Mouse (Mus musculus): ENCODE measurements around the gene Gm10134. TPM values are rescaled to one million over a fixed set of nuclear protein-coding genes. Genes with fewer than 3 reads are reported as not detected.

Gene Gm10134
- polyA plus RNA-seq (2014; fragmentation: Nextera tagmentation; extraction: Ambion mirVana) = 0.73 TPM in 1 of 2 replicates, not detected in the other

DNA sequence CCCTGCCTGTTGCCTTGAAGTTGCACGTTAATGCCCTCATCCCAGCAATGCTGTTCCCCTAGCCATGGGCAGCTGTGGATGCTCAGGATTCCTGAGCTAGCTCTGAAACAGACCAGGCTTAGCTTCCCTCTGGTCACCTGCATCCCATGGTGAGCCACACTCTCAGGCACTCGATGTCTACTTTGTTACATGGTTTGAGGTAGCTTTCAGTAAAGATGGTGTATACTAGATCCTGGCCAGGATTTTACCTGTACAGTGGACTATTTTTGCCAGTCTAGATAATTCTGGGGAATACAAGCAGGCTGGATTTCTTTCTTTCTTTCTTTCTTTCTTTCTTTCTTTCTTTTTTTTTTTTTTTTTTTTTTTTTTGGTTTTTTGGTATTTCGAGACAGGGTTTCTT, at the start of gene Gm10134:
Gm10134 (plus strand) TSS at position 301 of the 400 bp plus-strand sequence.
- DNase-seq (ENCODE audit: low spot score) = no peak
- H3K27ac ChIP-seq (ENCODE audit: low read depth, low read length) = no peak within 1 kb of the TSS
- H3K9me3 ChIP-seq (ENCODE audit: control insufficient read depth, low read length) = no peaks in the 10 kb centered on the region
- no peak within 1 kb of the TSS for H3K4me2 ChIP-seq (replicated peaks; ENCODE audit: low read depth, low read length)
- H3K9ac ChIP-seq (ENCODE audit: low read depth, low read length) = no peak within 1 kb of the TSS
- no peaks in the 10 kb centered on the region for H3K4me1 ChIP-seq (replicated peaks; ENCODE audit: control insufficient read depth, insufficient read depth, low read length)
- no peak within 1 kb of the TSS for H3K4me3 ChIP-seq (ENCODE audit: low read depth, low read length)
- H3K36me3 ChIP-seq (ENCODE audit: control insufficient read depth, insufficient read depth, low read length) = no peaks in the 10 kb centered on the region
- 79% methylated on average over 3 of the region's 3 CpGs for WGBS
- H3K27me3 ChIP-seq (ENCODE audit: control insufficient read depth, insufficient read depth, low read length) = no peaks in the 10 kb centered on the region
- no peak for ATAC-seq (ENCODE audit: low FRiP score)

DNA sequence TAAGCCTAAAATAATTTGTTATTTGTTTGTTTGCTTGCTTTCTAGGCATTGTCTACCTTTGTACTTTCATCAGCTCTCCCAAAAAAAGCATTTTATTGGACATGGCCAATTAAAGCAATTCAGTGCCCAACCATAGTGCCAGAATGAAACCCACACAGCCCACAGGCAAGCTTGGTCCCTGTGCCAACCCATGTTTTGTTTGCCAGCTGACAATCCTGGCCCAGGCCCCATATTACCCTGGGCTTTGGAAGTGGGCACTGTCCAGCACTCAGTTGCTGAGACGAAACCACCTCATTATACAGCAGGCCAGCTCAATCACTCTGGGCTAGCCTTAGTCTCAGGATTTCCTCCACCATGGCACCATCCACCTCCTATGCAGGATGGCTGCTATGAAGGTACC, 49.3 kb upstream of the Gm10134 start:
- ATAC-seq (ENCODE audit: low FRiP score) (no peak), DNase-seq (ENCODE audit: low spot score) (no peak)
- no peaks in the 10 kb centered on the region for H3K9me3 ChIP-seq (ENCODE audit: control insufficient read depth, low read length)
- H3K36me3 ChIP-seq (ENCODE audit: control insufficient read depth, insufficient read depth, low read length) = no peaks in the 10 kb centered on the region
- H3K27me3 ChIP-seq (ENCODE audit: control insufficient read depth, insufficient read depth, low read length) = no peaks in the 10 kb centered on the region
- no peak overlapping the region for H3K4me3 ChIP-seq (ENCODE audit: low read depth, low read length)
- WGBS = 90% methylated on average over 1 of the region's 1 CpGs
- no peak overlapping the region for H3K4me2 ChIP-seq (replicated peaks; ENCODE audit: low read depth, low read length)
- no peak overlapping the region for H3K27ac ChIP-seq (ENCODE audit: low read depth, low read length)
- H3K9ac ChIP-seq (ENCODE audit: low read depth, low read length) = no peak overlapping the region
- H3K4me1 ChIP-seq (replicated peaks; ENCODE audit: control insufficient read depth, insufficient read depth, low read length) = no peaks in the 10 kb centered on the region

DNA sequence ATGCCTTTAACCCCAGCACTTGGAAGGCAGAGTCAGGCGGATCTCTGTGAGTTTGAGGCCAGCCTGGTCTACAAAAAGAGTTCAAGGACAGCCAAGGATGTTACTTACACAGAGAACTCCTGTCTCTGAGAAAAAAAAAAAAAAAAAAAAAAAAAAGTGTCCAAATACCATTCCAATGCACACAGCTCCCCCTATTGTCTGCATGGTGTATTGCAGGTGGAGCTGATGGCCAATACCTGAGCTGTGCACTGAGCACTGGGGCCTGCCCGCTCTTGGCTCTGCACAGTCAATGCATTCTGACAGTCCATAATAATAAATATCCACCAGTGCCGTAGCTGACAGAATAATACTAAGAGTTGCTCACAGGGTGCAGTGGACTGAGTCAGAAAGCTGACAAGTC, 42.0 kb upstream of the Gm10134 start:
- no peaks in the 10 kb centered on the region for H3K36me3 ChIP-seq (ENCODE audit: control insufficient read depth, insufficient read depth, low read length)
- 29% methylated on average over 3 of the region's 3 CpGs for WGBS
- no peak for ATAC-seq (ENCODE audit: low FRiP score)

DNA sequence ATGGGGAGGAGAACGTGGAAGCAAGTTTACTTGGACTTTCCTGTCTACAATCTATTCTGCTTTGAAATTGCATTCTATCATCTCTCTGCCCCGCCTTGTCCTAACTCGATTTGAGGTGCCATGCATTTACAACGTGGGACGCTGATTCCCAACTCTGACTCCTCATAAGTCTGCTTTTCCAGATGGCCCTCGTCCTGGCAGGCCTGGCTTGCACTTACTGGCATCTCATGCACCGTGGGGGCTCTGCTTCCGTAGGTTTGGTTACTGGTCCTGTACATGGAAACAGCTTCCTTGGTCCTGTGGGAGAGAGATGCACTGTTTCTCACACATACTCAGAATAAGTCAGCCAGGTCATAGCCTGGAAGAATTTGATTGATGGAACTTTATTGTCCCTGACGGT, 41.0 kb upstream of the Gm10134 start:
- DNase-seq (ENCODE audit: low spot score) (no peak), ATAC-seq (ENCODE audit: low FRiP score) (no peak)
- Histone ChIP-seq H3K27ac (ENCODE audit: low read depth, low read length) (no peak overlapping the region), H3K36me3 (ENCODE audit: control insufficient read depth, insufficient read depth, low read length) (peaks cover 5% of the 10 kb centered on the region; the same call in 1 of the 2 replicates), H3K9me3 (ENCODE audit: control insufficient read depth, low read length) (no peaks in the 10 kb centered on the region), H3K27me3 (ENCODE audit: control insufficient read depth, insufficient read depth, low read length) (no peaks in the 10 kb centered on the region), H3K4me3 (ENCODE audit: low read depth, low read length) (no peak overlapping the region), H3K4me1 (replicated peaks; ENCODE audit: control insufficient read depth, insufficient read depth, low read length) (peaks cover 10% of the 10 kb centered on the region; the same call in 1 of the 2 replicates), H3K4me2 (replicated peaks; ENCODE audit: low read depth, low read length) (no peak overlapping the region), H3K9ac (ENCODE audit: low read depth, low read length) (no peak overlapping the region)
- WGBS = 81% methylated on average over 9 of the region's 9 CpGs

More for the DNA sequence above, 42.0 kb upstream of the Gm10134 start:
- peaks cover 9% of the 10 kb centered on the region; the same call in 1 of the 2 replicates for H3K4me1 ChIP-seq (replicated peaks; ENCODE audit: control insufficient read depth, insufficient read depth, low read length)
- no peaks in the 10 kb centered on the region for H3K27me3 ChIP-seq (ENCODE audit: control insufficient read depth, insufficient read depth, low read length)
- no peak overlapping the region for H3K9ac ChIP-seq (ENCODE audit: low read depth, low read length)
- peak; percentile 70 for DNase-seq (ENCODE audit: low spot score)
- no peak overlapping the region for H3K4me2 ChIP-seq (replicated peaks; ENCODE audit: low read depth, low read length)
- no peak overlapping the region for H3K27ac ChIP-seq (ENCODE audit: low read depth, low read length)
- no peaks in the 10 kb centered on the region for H3K9me3 ChIP-seq (ENCODE audit: control insufficient read depth, low read length)
- no peak overlapping the region for H3K4me3 ChIP-seq (ENCODE audit: low read depth, low read length)

DNA sequence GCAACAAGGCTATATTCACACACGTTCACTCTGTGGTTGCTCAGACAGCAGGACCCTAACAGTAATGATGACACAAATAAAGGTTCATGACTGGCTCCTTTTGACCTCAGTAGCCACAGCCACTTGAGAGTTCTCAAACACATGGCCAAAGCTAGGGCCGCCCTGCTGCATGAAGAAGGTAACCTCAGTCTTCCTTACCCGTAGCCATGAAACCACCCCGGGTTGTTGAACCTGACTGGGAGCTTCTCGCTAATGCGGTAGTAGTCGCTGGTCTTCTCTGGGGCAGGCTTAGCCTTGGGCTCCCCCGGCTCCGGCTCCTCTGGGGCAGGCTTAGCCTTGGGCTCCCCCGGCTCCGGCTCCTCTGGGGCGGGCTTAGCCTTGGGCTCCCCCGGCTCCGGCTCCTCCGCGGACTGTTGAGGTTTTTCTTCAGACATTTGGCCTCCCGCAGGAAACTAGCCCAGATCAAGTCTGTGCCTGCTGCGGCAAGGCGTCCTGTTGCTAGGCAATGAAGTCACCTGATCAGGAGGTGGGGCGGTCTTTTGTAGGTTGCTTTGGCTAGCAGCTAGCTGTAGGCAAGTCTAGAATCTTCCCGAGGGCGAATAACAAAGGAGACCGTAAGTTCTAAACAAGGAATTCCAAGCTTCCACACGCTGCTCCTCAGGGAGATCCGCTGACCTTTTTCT, 39.9 kb upstream of the Gm10134 start, which contains the start of gene 1700007K13Rik:
1700007K13Rik (minus strand) TSS at position 497 of the 683 bp plus-strand sequence.
- no peaks in the 10 kb centered on the region for H3K27me3 ChIP-seq (ENCODE audit: control insufficient read depth, insufficient read depth, low read length)
- H3K4me3 ChIP-seq (ENCODE audit: low read depth, low read length) = peak within 1 kb of the TSS; percentile 14; the same call in 1 of the 2 replicates
- peak within 1 kb of the TSS; percentile 38 for H3K4me2 ChIP-seq (replicated peaks; ENCODE audit: low read depth, low read length)
- peaks cover 6% of the 10 kb centered on the region; the same call in 1 of the 2 replicates for H3K36me3 ChIP-seq (ENCODE audit: control insufficient read depth, insufficient read depth, low read length)
- peak; percentile 73 for ATAC-seq (ENCODE audit: low FRiP score)
- no peaks in the 10 kb centered on the region for H3K9me3 ChIP-seq (ENCODE audit: control insufficient read depth, low read length)
- DNase-seq (ENCODE audit: low spot score) = peak; percentile 79
- 7% methylated on average over 25 of the region's 25 CpGs for WGBS
- H3K27ac ChIP-seq (ENCODE audit: low read depth, low read length) = no peak within 1 kb of the TSS
- H3K4me1 ChIP-seq (replicated peaks; ENCODE audit: control insufficient read depth, insufficient read depth, low read length) = peaks cover 10% of the 10 kb centered on the region; the same call in 1 of the 2 replicates
- peak within 1 kb of the TSS; percentile 47; the same call in 1 of the 2 replicates for H3K9ac ChIP-seq (ENCODE audit: low read depth, low read length)

DNA sequence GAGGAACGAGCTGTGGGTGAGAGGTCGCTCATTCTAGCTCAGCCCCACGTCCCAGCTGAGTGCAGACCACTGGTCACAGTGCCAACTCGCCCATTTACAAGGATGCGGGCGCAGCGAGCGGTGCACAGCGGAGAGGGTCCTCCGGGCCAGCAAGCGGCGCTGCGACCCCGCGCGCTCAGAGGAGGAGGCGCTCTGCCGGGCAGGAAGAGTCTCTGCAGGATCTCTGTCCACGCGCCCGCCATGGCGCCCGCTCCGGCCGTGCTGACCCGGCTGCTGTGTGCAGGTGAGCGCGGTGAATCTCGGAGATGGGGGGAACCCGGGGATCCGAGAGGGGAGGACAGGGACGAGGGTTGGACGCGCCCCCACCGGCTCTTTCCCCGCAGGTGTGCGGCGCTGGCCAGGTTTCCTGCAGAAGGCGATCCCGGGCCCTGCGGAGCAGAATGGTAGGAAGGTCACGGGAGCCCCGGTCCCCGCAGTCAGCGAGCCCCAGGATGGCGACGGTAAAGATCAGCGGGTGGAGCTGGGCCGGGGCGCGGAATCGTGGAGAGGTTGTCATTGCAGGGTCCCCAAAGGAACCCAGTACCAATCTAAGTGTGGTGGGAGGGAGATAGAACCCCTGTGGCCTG, 37.9 kb upstream of the Gm10134 start, which contains the start of gene Mrps2:
Mrps2 (plus strand) TSS at position 207 of the 626 bp plus-strand sequence.
- Histone ChIP-seq H3K9me3 (ENCODE audit: control insufficient read depth, low read length) (no peaks in the 10 kb centered on the region), H3K36me3 (ENCODE audit: control insufficient read depth, insufficient read depth, low read length) (peaks cover 7% of the 10 kb centered on the region), H3K4me1 (replicated peaks; ENCODE audit: control insufficient read depth, insufficient read depth, low read length) (peaks cover 10% of the 10 kb centered on the region; the same call in 1 of the 2 replicates), H3K4me3 (ENCODE audit: low read depth, low read length) (peak within 1 kb of the TSS; percentile 97), H3K27me3 (ENCODE audit: control insufficient read depth, insufficient read depth, low read length) (no peaks in the 10 kb centered on the region), H3K9ac (ENCODE audit: low read depth, low read length) (peak within 1 kb of the TSS; percentile 98), H3K4me2 (replicated peaks; ENCODE audit: low read depth, low read length) (peak within 1 kb of the TSS; percentile 72), H3K27ac (ENCODE audit: low read depth, low read length) (no peak within 1 kb of the TSS)
- WGBS = under 1% methylated on average over 52 of the region's 52 CpGs
- DNase-seq (ENCODE audit: low spot score) = peak; percentile 93
- ATAC-seq (ENCODE audit: low FRiP score) = peak; percentile 88

DNA sequence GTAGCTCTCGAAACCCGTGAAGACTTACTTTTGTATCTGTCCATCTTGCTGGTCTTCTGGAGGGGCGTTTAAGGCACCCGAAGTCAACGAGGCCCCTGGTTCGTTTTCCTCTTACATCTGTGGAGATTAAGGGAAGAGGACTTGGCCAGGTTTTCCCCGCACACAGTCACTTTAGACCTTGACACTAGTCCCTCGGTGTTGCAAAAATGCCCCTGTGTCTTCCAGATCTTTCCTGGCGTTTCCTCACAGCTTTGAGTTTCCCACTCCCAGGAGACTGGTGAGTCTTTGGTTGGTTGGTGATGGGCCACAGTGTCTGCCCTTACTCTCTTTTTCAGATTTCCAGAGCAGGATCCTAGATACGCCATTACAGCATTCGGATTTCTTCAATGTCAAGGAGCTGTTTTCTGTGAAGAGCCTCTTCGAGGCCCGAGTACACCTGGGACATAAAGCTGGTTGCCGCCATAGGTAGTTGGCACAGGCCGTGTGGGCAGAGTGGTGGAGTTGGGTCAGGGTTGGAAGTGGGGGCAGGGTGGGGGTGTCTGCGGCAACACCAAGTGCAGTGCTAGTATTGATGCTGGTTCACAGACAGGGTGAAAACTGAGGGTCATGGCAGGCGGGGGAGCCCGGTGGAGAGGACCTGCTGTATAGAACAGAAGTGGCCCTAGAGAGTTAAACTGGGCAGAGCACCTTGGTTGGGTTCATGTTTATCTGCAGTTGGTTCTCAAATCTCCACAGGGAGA, 37.2 kb upstream of the Gm10134 start:
- WGBS = 58% methylated on average over 18 of the region's 18 CpGs
- H3K4me2 ChIP-seq (replicated peaks; ENCODE audit: low read depth, low read length) = peak overlapping the region; percentile 72
- peak overlapping the region; percentile 97 for H3K4me3 ChIP-seq (ENCODE audit: low read depth, low read length)
- H3K9me3 ChIP-seq (ENCODE audit: control insufficient read depth, low read length) = no peaks in the 10 kb centered on the region
- H3K9ac ChIP-seq (ENCODE audit: low read depth, low read length) = peak overlapping the region; percentile 98
- H3K4me1 ChIP-seq (replicated peaks; ENCODE audit: control insufficient read depth, insufficient read depth, low read length) = peaks cover 10% of the 10 kb centered on the region; the same call in 1 of the 2 replicates
- H3K36me3 ChIP-seq (ENCODE audit: control insufficient read depth, insufficient read depth, low read length) = peaks cover 8% of the 10 kb centered on the region
- DNase-seq (ENCODE audit: low spot score) (peak; percentile 41), ATAC-seq (ENCODE audit: low FRiP score) (no peak)
- H3K27me3 ChIP-seq (ENCODE audit: control insufficient read depth, insufficient read depth, low read length) = no peaks in the 10 kb centered on the region
- no peak overlapping the region for H3K27ac ChIP-seq (ENCODE audit: low read depth, low read length)

DNA sequence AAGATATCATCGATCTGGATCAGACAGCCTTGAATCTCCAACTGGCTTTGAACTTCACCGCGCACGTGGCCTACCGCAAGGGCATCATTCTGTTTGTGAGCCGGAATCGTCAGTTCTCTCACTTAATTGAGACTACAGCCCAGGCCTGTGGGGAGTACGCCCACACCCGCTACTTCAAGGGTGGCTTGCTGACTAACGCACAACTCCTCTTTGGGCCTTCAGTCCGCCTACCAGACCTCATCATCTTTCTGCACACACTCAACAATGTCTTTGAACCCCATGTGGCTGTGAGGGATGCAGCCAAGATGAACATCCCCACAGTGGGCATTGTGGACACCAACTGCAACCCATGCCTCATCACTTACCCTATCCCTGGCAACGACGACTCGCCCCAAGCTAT, 36.4 kb upstream of the Gm10134 start:
- DNase-seq (ENCODE audit: low spot score) (no peak), ATAC-seq (ENCODE audit: low FRiP score) (no peak)
- H3K27ac ChIP-seq (ENCODE audit: low read depth, low read length) = no peak overlapping the region
- over 99% methylated on average over 14 of the region's 14 CpGs for WGBS
- H3K4me2 ChIP-seq (replicated peaks; ENCODE audit: low read depth, low read length) = no peak overlapping the region
- peaks cover 10% of the 10 kb centered on the region; the same call in 1 of the 2 replicates for H3K4me1 ChIP-seq (replicated peaks; ENCODE audit: control insufficient read depth, insufficient read depth, low read length)
- no peak overlapping the region for H3K4me3 ChIP-seq (ENCODE audit: low read depth, low read length)
- peaks cover 8% of the 10 kb centered on the region for H3K36me3 ChIP-seq (ENCODE audit: control insufficient read depth, insufficient read depth, low read length)
- no peaks in the 10 kb centered on the region for H3K9me3 ChIP-seq (ENCODE audit: control insufficient read depth, low read length)
- no peaks in the 10 kb centered on the region for H3K27me3 ChIP-seq (ENCODE audit: control insufficient read depth, insufficient read depth, low read length)
- H3K9ac ChIP-seq (ENCODE audit: low read depth, low read length) = no peak overlapping the region

Data from hindbrain, embryonic 11.5 days (tissue).